Mouse (Mus musculus): ENCODE measurements around the gene Tcl1b1. TPM values are rescaled to one million over a fixed set of nuclear protein-coding genes. Genes with fewer than 3 reads are reported as not detected.
"Not testable (repeated sequence)": the region's sequence is repeated elsewhere in the genome, so short reads cannot be mapped to it uniquely, and the experiment has no call there.

The Tcl1b1 gene
- total RNA-seq (2022), result not detected

- DNase-seq (ENCODE audit: low spot score in 2 of 2), result no peak
Observed at GRCm38 (mm10) chr12:105159390-105159789, at the start of gene Tcl1b1. TSS of gene Tcl1b1 (plus strand) at chr12:105159690.

- no peak for DNase-seq (ENCODE audit: low spot score in 2 of 2)
Observed at GRCm38 (mm10) chr12:105109812-105110211, 49.7 kb upstream of the Tcl1b1 start.

- no peak for DNase-seq (ENCODE audit: low spot score in 2 of 2)
Observed at GRCm38 (mm10) chr12:105112321-105112988, 47.0 kb upstream of the Tcl1b1 start.

GRCm38 (mm10) chr12:105116648-105117047, 42.8 kb upstream of the Tcl1b1 start:
- DNase-seq (ENCODE audit: low spot score in 2 of 2), result no peak

- no peak for DNase-seq (ENCODE audit: low spot score in 2 of 2)
Observed at GRCm38 (mm10) chr12:105125362-105125761, 34.1 kb upstream of the Tcl1b1 start.

GRCm38 (mm10) chr12:105126516-105126915, 33.0 kb upstream of the Tcl1b1 start:
- DNase-seq (ENCODE audit: low spot score in 2 of 2), result no peak

- DNase-seq (ENCODE audit: low spot score in 2 of 2), result no peak
Observed at GRCm38 (mm10) chr12:105127607-105128006, 31.9 kb upstream of the Tcl1b1 start.

- not testable (repeated sequence) for DNase-seq (ENCODE audit: low spot score in 2 of 2)
Observed at GRCm38 (mm10) chr12:105129494-105130205, 29.8 kb upstream of the Tcl1b1 start.

- not testable (repeated sequence) for DNase-seq (ENCODE audit: low spot score in 2 of 2)
Observed at GRCm38 (mm10) chr12:105134167-105134566, 25.3 kb upstream of the Tcl1b1 start.

GRCm38 (mm10) chr12:105134826-105135225, 24.7 kb upstream of the Tcl1b1 start:
- not testable (repeated sequence) for DNase-seq (ENCODE audit: low spot score in 2 of 2)

GRCm38 (mm10) chr12:105137729-105138128, 21.8 kb upstream of the Tcl1b1 start:
- not testable (repeated sequence) for DNase-seq (ENCODE audit: low spot score in 2 of 2)

GRCm38 (mm10) chr12:105143096-105143495, 16.4 kb upstream of the Tcl1b1 start:
- DNase-seq (ENCODE audit: low spot score in 2 of 2), result no peak

GRCm38 (mm10) chr12:105144928-105145327, 14.6 kb upstream of the Tcl1b1 start:
- DNase-seq (ENCODE audit: low spot score in 2 of 2), result not testable (repeated sequence)

GRCm38 (mm10) chr12:105145714-105146113, 13.8 kb upstream of the Tcl1b1 start, which contains the start of gene Tcl1b2:
TSS of gene Tcl1b2 (plus strand) at chr12:105146014.
- no peak for DNase-seq (ENCODE audit: low spot score in 2 of 2)

- DNase-seq (ENCODE audit: low spot score in 2 of 2), result peak in 1 of 2 experiments; percentile 5
Observed at GRCm38 (mm10) chr12:105155286-105155685, 4.2 kb upstream of the Tcl1b1 start.

GRCm38 (mm10) chr12:105158842-105159241, 648 bp upstream of the Tcl1b1 start:
- no peak for DNase-seq (ENCODE audit: low spot score in 2 of 2)

GRCm38 (mm10) chr12:105166734-105167133, 7.2 kb downstream of the Tcl1b1 start:
- DNase-seq (ENCODE audit: low spot score in 2 of 2), result no peak

GRCm38 (mm10) chr12:105173366-105173765, 13.9 kb downstream of the Tcl1b1 start:
- DNase-seq (ENCODE audit: low spot score in 2 of 2), result no peak

- DNase-seq (ENCODE audit: low spot score in 2 of 2), result peak in 1 of 2 experiments; percentile 48
Observed at GRCm38 (mm10) chr12:105174318-105174717, 14.8 kb downstream of the Tcl1b1 start.

GRCm38 (mm10) chr12:105176044-105176443, 16.6 kb downstream of the Tcl1b1 start, which contains the start of gene Tcl1b5:
TSS of gene Tcl1b5 (plus strand) at chr12:105176344.
- DNase-seq (ENCODE audit: low spot score in 2 of 2), result not testable (repeated sequence)

- not testable (repeated sequence) for DNase-seq (ENCODE audit: low spot score in 2 of 2)
Observed at GRCm38 (mm10) chr12:105181040-105181644, 21.7 kb downstream of the Tcl1b1 start.

- DNase-seq (ENCODE audit: low spot score in 2 of 2), result not testable (repeated sequence)
Observed at GRCm38 (mm10) chr12:105188980-105189379, 29.5 kb downstream of the Tcl1b1 start.

All from layer of hippocampus, adult 8-10 months (tissue).